Mouse (Mus musculus) heart, embryonic 13.5 days (tissue): ENCODE results near the gene Gm6763. TPM values are rescaled to one million over a fixed set of nuclear protein-coding genes. Genes with fewer than 3 reads are reported as not detected.
"Not testable (repeated sequence)": the region's sequence is repeated elsewhere in the genome, so short reads cannot be mapped to it uniquely, and the experiment has no call there.

Experiments used
- ATAC-seq: fragments of 200-750 bp; cut with Nextera tagmentation; 2 replicates; pipeline ENCODE4 v1.8.0; 2017; ENCODE audit warnings: moderate TSS enrichment; ENCODE audit not compliant: insufficient number of reproducible peaks, low FRiP score, low TSS enrichment; ENCODE audit errors: extremely low read depth
- H3K27ac ChIP-seq: fragments of 300-500 bp; sonication (generic); replicated peaks from 2 replicates; pipeline ENCODE4 v1.5.1; 2015; ENCODE audit warnings: moderate library complexity, mild to moderate bottlenecking, inconsistent platforms
- H3K27me3 ChIP-seq: fragments of 300-500 bp; sonication (generic); replicated peaks from 2 replicates; pipeline ENCODE4 v1.6.1; 2015; ENCODE audit warnings: mild to moderate bottlenecking, inconsistent platforms
- H3K36me3 ChIP-seq: fragments of 300-500 bp; sonication (generic); 2 replicates; pipeline ENCODE4 v1.6.1; 2015; ENCODE audit warnings: mild to moderate bottlenecking, inconsistent platforms
- H3K4me1 ChIP-seq: fragments of 300-500 bp; sonication (generic); 2 replicates; pipeline ENCODE4 v1.6.1; 2015; ENCODE audit warnings: inconsistent platforms
- H3K4me2 ChIP-seq: fragments of 300-500 bp; sonication (generic); 2 replicates; pipeline ENCODE4 v1.6.1; 2015; ENCODE audit warnings: inconsistent platforms, mild to moderate bottlenecking, moderate library complexity
- H3K4me3 ChIP-seq: fragments of 300-500 bp; sonication (generic); 2 replicates; pipeline ENCODE4 v1.5.1; 2015; ENCODE audit warnings: moderate library complexity, mild to moderate bottlenecking, inconsistent platforms
- H3K9ac ChIP-seq: fragments of 300-500 bp; sonication (generic); 2 replicates; pipeline ENCODE4 v1.6.1; 2015; ENCODE audit warnings: inconsistent platforms, mild to moderate bottlenecking, moderate library complexity
- H3K9me3 ChIP-seq: fragments of 300-500 bp; sonication (generic); 2 replicates; pipeline ENCODE4 v1.6.1; 2016; ENCODE audit warnings: inconsistent platforms
- WGBS: fragments of 180-500 bp; shearing (Covaris S2); methylation state at CpG from one replicate; pipeline ENCODE4 v1.1.7; 2015; ENCODE audit warnings: mixed read lengths; 5-methylcytosine and 5-hydroxymethylcytosine counted together
- polyA plus RNA-seq: library from polyadenylated mRNA; unstranded; fragments of >200 nt; fragmentation: Nextera tagmentation; extraction: Ambion mirVana; gene quantifications from 2 replicates; pipeline ENCODE4 v1.2.1, GENCODE M21; 2015

The Gm6763 gene
- polyA plus RNA-seq, result not detected in 2 replicates

DNA sequence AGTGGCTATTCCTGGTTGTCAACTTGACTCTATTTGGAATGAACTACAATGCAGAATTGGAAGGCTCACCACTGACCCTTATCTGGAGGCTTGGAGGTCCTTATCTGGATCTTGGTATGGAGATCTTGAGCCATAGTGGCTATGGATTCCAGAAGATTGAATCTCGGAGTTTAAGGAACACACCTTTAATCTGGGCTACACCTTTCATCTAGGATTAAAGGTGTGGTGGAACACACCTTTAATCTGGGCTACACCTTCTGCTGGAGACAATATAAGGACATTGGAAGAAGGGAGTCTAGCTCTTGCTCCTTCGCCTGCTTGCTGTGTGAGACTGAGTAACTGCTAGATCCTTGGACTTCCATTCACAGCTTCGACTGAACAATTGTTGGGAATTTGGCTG lies at the start of gene Gm6763:
Gm6763 (plus strand) TSS at position 301 of the 400 bp plus-strand sequence.
- no CpG with 5 or more reads among the region's 3 CpGs for WGBS
- H3K9me3 ChIP-seq, ATAC-seq: not testable (repeated sequence)

DNA sequence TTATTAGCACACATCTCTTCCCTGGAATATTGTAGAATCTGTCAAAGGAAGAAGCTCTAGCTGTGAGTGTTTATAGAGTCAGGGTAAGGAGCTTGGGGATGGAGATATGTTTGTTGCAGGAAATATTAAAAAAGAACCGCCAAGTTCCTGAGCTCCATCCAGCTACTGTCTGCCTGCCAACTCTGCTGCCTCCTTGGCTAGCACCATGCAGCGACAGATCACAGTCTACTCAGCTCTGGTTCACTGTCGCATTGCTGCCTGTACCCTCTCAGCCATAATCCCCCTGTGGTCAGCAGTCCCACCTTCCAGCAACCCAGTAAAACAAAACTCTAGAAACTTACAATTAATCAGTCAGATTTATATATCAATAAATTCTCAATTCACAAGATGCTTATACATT lies 41.3 kb upstream of the Gm6763 start:
- H3K4me3 ChIP-seq, result no peak overlapping the region
- no peaks in the 10 kb centered on the region for H3K9me3 ChIP-seq
- ATAC-seq, result no peak
- no peaks in the 10 kb centered on the region for H3K36me3 ChIP-seq
- no peak overlapping the region for H3K4me2 ChIP-seq
- WGBS, result 68% methylated on average over 3 of the region's 3 CpGs
- no peaks in the 10 kb centered on the region for H3K27me3 ChIP-seq
- H3K4me1 ChIP-seq, result no peaks in the 10 kb centered on the region
- H3K27ac ChIP-seq, result no peak overlapping the region
- no peak overlapping the region for H3K9ac ChIP-seq

More for the DNA sequence above, at the start of gene Gm6763:
- H3K27me3 ChIP-seq, H3K9ac ChIP-seq, H3K27ac ChIP-seq, H3K4me1 ChIP-seq, H3K4me3 ChIP-seq, H3K36me3 ChIP-seq, H3K4me2 ChIP-seq: not testable (repeated sequence)

DNA sequence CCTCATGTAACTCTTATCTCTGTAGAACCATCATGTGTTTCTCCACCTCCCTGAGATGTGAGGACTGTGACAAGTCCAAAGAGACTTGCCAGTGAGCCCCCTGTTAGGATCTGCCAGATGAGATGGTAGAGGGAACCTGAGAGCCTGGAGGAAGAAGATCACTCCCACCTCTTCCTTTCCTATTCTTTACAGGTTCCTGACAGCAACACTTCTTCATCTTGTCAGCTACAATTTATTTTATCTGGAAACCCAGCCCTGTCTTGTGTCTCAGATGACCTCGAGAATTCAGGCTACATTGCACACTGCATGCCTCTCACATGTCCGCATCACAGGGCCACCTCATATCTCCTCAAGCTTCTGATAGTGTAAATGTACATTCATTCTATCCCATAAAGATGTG lies 33.0 kb upstream of the Gm6763 start:
- ATAC-seq, result no peak
- peaks cover 3% of the 10 kb centered on the region; the same call in 1 of the 2 replicates for H3K4me1 ChIP-seq
- H3K36me3 ChIP-seq, result no peaks in the 10 kb centered on the region
- no peak overlapping the region for H3K27ac ChIP-seq
- H3K4me3 ChIP-seq, result no peak overlapping the region
- no peak overlapping the region for H3K9ac ChIP-seq
- WGBS, result 43% methylated on average over 2 of the region's 2 CpGs
- no peaks in the 10 kb centered on the region for H3K27me3 ChIP-seq
- no peak overlapping the region for H3K4me2 ChIP-seq
- no peaks in the 10 kb centered on the region for H3K9me3 ChIP-seq

DNA sequence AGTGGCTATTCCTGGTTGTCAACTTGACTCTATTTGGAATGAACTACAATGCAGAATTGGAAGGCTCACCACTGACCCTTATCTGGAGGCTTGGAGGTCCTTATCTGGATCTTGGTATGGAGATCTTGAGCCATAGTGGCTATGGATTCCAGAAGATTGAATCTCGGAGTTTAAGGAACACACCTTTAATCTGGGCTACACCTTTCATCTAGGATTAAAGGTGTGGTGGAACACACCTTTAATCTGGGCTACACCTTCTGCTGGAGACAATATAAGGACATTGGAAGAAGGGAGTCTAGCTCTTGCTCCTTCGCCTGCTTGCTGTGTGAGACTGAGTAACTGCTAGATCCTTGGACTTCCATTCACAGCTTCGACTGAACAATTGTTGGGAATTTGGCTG lies 8.6 kb upstream of the Gm6763 start, which contains the start of gene Gm21293:
Gm21293 (plus strand) TSS at position 301 of the 400 bp plus-strand sequence.
- H3K36me3 ChIP-seq, H3K27me3 ChIP-seq, ATAC-seq, H3K4me3 ChIP-seq, H3K9me3 ChIP-seq, H3K4me1 ChIP-seq, H3K9ac ChIP-seq, H3K27ac ChIP-seq, H3K4me2 ChIP-seq: not testable (repeated sequence)
- no CpG with 5 or more reads among the region's 3 CpGs for WGBS

DNA sequence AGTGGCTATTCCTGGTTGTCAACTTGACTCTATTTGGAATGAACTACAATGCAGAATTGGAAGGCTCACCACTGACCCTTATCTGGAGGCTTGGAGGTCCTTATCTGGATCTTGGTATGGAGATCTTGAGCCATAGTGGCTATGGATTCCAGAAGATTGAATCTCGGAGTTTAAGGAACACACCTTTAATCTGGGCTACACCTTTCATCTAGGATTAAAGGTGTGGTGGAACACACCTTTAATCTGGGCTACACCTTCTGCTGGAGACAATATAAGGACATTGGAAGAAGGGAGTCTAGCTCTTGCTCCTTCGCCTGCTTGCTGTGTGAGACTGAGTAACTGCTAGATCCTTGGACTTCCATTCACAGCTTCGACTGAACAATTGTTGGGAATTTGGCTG lies 8.4 kb downstream of the Gm6763 start, which contains the start of gene Gm8764:
Gm8764 (plus strand) TSS at position 301 of the 400 bp plus-strand sequence.
- not testable (repeated sequence) for H3K4me1 ChIP-seq, H3K4me3 ChIP-seq, ATAC-seq, H3K27me3 ChIP-seq, H3K9me3 ChIP-seq, H3K27ac ChIP-seq, H3K4me2 ChIP-seq, H3K36me3 ChIP-seq, H3K9ac ChIP-seq
- WGBS, result no CpG with 5 or more reads among the region's 3 CpGs

DNA sequence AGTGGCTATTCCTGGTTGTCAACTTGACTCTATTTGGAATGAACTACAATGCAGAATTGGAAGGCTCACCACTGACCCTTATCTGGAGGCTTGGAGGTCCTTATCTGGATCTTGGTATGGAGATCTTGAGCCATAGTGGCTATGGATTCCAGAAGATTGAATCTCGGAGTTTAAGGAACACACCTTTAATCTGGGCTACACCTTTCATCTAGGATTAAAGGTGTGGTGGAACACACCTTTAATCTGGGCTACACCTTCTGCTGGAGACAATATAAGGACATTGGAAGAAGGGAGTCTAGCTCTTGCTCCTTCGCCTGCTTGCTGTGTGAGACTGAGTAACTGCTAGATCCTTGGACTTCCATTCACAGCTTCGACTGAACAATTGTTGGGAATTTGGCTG lies 16.9 kb downstream of the Gm6763 start, which contains the start of gene Gm21304:
Gm21304 (plus strand) TSS at position 301 of the 400 bp plus-strand sequence.
- not testable (repeated sequence) for H3K9me3 ChIP-seq, H3K36me3 ChIP-seq, H3K4me3 ChIP-seq, H3K4me1 ChIP-seq, H3K27ac ChIP-seq, H3K27me3 ChIP-seq, H3K4me2 ChIP-seq, H3K9ac ChIP-seq, ATAC-seq
- no CpG with 5 or more reads among the region's 3 CpGs for WGBS

DNA sequence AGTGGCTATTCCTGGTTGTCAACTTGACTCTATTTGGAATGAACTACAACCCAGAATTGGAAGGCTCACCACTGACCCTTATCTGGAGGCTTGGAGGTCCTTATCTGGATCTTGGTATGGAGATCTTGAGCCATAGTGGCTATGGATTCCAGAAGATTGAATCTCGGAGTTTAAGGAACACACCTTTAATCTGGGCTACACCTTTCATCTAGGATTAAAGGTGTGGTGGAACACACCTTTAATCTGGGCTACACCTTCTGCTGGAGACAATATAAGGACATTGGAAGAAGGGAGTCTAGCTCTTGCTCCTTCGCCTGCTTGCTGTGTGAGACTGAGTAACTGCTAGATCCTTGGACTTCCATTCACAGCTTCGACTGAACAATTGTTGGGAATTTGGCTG lies 25.4 kb downstream of the Gm6763 start, which contains the start of gene Gm21312:
Gm21312 (plus strand) TSS at position 301 of the 400 bp plus-strand sequence.
- WGBS, result no CpG with 5 or more reads among the region's 3 CpGs
- not testable (repeated sequence) for H3K9me3 ChIP-seq, H3K27me3 ChIP-seq, H3K36me3 ChIP-seq, ATAC-seq, H3K4me2 ChIP-seq, H3K27ac ChIP-seq, H3K4me3 ChIP-seq, H3K4me1 ChIP-seq, H3K9ac ChIP-seq

DNA sequence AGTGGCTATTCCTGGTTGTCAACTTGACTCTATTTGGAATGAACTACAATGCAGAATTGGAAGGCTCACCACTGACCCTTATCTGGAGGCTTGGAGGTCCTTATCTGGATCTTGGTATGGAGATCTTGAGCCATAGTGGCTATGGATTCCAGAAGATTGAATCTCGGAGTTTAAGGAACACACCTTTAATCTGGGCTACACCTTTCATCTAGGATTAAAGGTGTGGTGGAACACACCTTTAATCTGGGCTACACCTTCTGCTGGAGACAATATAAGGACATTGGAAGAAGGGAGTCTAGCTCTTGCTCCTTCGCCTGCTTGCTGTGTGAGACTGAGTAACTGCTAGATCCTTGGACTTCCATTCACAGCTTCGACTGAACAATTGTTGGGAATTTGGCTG lies 33.9 kb downstream of the Gm6763 start, which contains the start of gene Gm20765:
Gm20765 (plus strand) TSS at position 301 of the 400 bp plus-strand sequence.
- not testable (repeated sequence) for H3K4me2 ChIP-seq, H3K4me3 ChIP-seq, H3K27ac ChIP-seq, H3K36me3 ChIP-seq, H3K4me1 ChIP-seq, H3K9me3 ChIP-seq, H3K9ac ChIP-seq, ATAC-seq, H3K27me3 ChIP-seq
- no CpG with 5 or more reads among the region's 3 CpGs for WGBS

DNA sequence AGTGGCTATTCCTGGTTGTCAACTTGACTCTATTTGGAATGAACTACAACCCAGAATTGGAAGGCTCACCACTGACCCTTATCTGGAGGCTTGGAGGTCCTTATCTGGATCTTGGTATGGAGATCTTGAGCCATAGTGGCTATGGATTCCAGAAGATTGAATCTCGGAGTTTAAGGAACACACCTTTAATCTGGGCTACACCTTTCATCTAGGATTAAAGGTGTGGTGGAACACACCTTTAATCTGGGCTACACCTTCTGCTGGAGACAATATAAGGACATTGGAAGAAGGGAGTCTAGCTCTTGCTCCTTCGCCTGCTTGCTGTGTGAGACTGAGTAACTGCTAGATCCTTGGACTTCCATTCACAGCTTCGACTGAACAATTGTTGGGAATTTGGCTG lies 42.4 kb downstream of the Gm6763 start, which contains the start of gene Gm4340:
Gm4340 (plus strand) TSS at position 301 of the 400 bp plus-strand sequence.
- H3K9me3 ChIP-seq, H3K4me2 ChIP-seq, H3K27ac ChIP-seq, H3K4me3 ChIP-seq, H3K36me3 ChIP-seq, H3K27me3 ChIP-seq, H3K9ac ChIP-seq, H3K4me1 ChIP-seq, ATAC-seq: not testable (repeated sequence)
- no CpG with 5 or more reads among the region's 3 CpGs for WGBS

Other genes with a start within 250 kb of the Gm6763 start
- gene Gm21293, start 8.5 kb upstream of the Gm6763 start, polyA plus RNA-seq, result not detected in 2 replicates
- not detected in 2 replicates for gene Gm8764, start 8.5 kb downstream of the Gm6763 start, polyA plus RNA-seq
- gene Gm21304, start 17.0 kb downstream of the Gm6763 start, polyA plus RNA-seq, result not detected in 2 replicates
- gene Gm21312, start 25.5 kb downstream of the Gm6763 start, polyA plus RNA-seq, result not detected in 2 replicates
- gene Gm20765, start 34.0 kb downstream of the Gm6763 start, polyA plus RNA-seq, result not detected in 2 replicates
- not detected in 2 replicates for gene Gm4340, start 42.5 kb downstream of the Gm6763 start, polyA plus RNA-seq